Mouse (Mus musculus) kidney, adult 2 months (tissue): ENCODE data around the gene Rem1.

ENCODE experiments used
- CTCF ChIP-seq: fragments of 200-500 bp; conservative IDR thresholded peaks from 2 replicates; pipeline ENCODE4 v1.5.1; 2011; ENCODE audit warnings: low read depth, mild to moderate bottlenecking, control low read depth, low read length, moderate library complexity, mixed read lengths; ENCODE audit not compliant: insufficient read depth, insufficient read length
- POLR2A ChIP-seq: fragments of 200-500 bp; IDR thresholded peaks from one replicate; pipeline ENCODE4 v1.6.1; 2011; ENCODE audit warnings: low read depth, low read length, control low read depth

- TF ChIP-seq POLR2A (no peak), CTCF (no peak)
These were observed 37.7 kb upstream of the Rem1 start for GRCm38 (mm10) chr2:152589021-152589420.
